Mouse (Mus musculus): ENCODE measurements around the gene Tnfrsf14.

DNA sequence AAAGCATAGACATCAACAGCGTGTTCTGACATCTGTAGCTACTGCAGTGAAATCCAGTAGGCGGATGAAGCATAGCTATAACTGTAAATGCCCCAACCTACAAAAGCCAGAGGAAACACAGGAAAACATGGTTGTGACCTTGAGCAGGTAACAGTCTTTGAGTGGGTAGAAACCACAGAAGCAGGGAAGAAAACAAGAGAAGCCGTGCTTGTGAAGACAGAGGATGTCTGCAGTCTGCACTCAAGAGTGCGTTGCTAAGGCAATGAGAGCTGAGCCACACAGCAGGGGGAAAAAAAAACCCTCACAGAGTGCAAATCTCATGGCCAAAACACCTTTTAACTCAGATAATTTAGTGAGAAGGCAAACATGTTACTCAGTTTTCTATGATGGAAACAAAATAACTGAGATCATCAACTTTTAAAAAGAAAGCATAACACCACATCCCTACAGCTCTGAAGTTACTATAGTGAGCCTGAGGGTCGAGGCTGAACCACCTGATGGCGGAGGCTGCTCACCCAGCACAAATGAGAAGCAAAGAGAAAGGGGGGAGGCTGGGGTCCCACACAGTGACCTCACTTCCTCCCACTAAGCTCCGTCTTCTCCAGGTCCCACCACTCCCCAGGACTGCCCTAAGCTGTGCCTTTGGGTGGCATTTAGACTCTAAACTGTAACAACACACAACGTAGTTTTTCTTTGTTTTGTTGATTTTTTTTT lies 8.3 kb upstream of the Tnfrsf14 start:
- no peak for TF ChIP-seq CTCF (IDR thresholded peaks at IDR 0.05)
- TF ChIP-seq EP300 (IDR thresholded peaks at IDR 0.05) = no peak

Measured in lung, postnatal 0 days (tissue).